Mouse (Mus musculus): ENCODE data around the gene Pam.

GRCm38 (mm10) chr1:98048218-98048801 is 47.1 kb downstream of the Pam start:
- TF ChIP-seq CTCF (IDR thresholded peaks at IDR 0.05; ENCODE audit: borderline replicate concordance, insufficient read depth, low read depth, low read length) (no peak), POLR2A (IDR thresholded peaks at IDR 0.05; ENCODE audit: borderline replicate concordance, insufficient read depth, low read length) (no peak)

Measured in cerebellum, adult 2 months (tissue).